Comparison of ENCODE assay signal across 19 mouse cellular contexts in genomic region chr16:91292719-91293333, GRCm38 (mm10). TPM values are rescaled to one million over a fixed set of nuclear protein-coding genes. Genes with fewer than 3 reads are reported as not detected.
"Had no signal": no experiment of that assay in that cellular context is flagged by ENCODE, and none has a peak within 500 bp of the region (broad histone marks: within the 10 kb centered on the region; RNA-seq: fewer than 3 reads in every experiment).

No protein-coding gene starts in this region.

- H3K36me3 ChIP-seq: kidney, embryonic 15.5 days; liver, embryonic 13.5 days; midbrain, embryonic 15.5 days had no signal

- H3K4me1 ChIP-seq: liver, embryonic 13.5 days had no signal

- H3K9me3 ChIP-seq: kidney, embryonic 15.5 days; liver, embryonic 13.5 days; midbrain, embryonic 15.5 days had no signal

- H3K27ac ChIP-seq: kidney, embryonic 15.5 days; left cerebral cortex, adult 2 months; liver, embryonic 13.5 days; midbrain, embryonic 15.5 days; stomach, postnatal 0 days had no signal

- ATAC-seq: midbrain, embryonic 15.5 days had no signal

- H3K4me3 ChIP-seq: kidney, embryonic 15.5 days; left cerebral cortex, adult 2 months; liver, embryonic 13.5 days; midbrain, embryonic 15.5 days had no signal

- DNase-seq: kidney, adult 8-10 months; kidney, postnatal 10 days; kidney, postnatal 36 days; layer of hippocampus, postnatal 36 days; liver, embryonic 13.5 days; lung, adult 2 months; lung, postnatal 14 days; lung, postnatal 4 days; right cerebral cortex, postnatal 4 days; thymus, adult 2 months; thymus, postnatal 14 days; thymus, postnatal 4 days had no signal

- H3K4me2 ChIP-seq: kidney, embryonic 15.5 days; liver, embryonic 13.5 days; midbrain, embryonic 15.5 days had no signal

- H3K9ac ChIP-seq: kidney, embryonic 15.5 days; liver, embryonic 13.5 days; midbrain, embryonic 15.5 days had no signal

RNA-seq across cellular contexts. Expression of gene Olig1, which starts 23.3 kb away (rescaled TPM):
- polyA plus RNA-seq: limb, embryonic 11.5 days; lung, embryonic 16.5 days; stomach, embryonic 14.5 days had no signal
